Mouse (Mus musculus): ENCODE measurements around the gene Baz1a. TPM values are rescaled to one million over a fixed set of nuclear protein-coding genes. Genes with fewer than 3 reads are reported as not detected.
"Not testable (repeated sequence)": the region's sequence is repeated elsewhere in the genome, so short reads cannot be mapped to it uniquely, and the experiment has no call there.

Baz1a gene
- polyA plus RNA-seq, 1 experiment from 2014 or later: 40.3 TPM

DNA sequence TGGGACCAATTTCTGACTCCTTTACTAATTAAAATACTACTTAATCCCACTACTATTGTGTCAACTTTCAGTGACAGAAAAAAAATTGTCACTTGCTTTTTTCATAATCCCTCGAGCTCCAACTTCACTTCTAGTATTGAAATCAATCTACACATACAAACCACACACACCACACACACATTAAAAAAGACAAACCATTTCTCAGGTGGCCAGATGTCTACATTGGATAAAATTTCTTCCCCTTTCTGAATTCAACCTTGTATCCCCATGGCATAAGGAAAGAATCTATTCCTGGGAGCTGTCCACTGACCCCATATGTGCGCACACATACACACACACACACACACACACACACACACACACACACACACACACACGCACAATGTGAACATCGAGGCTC, 57.7 kb downstream of the Baz1a start:
- Histone ChIP-seq H3K4me1 (no peaks in the 10 kb centered on the region), H3K9me3 (no peaks in the 10 kb centered on the region), H3K27me3 (no peaks in the 10 kb centered on the region), H3K4me2 (replicated peaks) (no peak overlapping the region), H3K9ac (replicated peaks) (no peak overlapping the region), H3K27ac (replicated peaks) (no peak overlapping the region), H3K4me3 (no peak overlapping the region), H3K36me3 (peaks cover 18% of the 10 kb centered on the region)
- whole genome bisulfite sequencing: 90% methylated on average over 4 of the region's 4 CpGs
- no peak for ATAC-seq (ENCODE audit: low FRiP score, low read depth)

DNA sequence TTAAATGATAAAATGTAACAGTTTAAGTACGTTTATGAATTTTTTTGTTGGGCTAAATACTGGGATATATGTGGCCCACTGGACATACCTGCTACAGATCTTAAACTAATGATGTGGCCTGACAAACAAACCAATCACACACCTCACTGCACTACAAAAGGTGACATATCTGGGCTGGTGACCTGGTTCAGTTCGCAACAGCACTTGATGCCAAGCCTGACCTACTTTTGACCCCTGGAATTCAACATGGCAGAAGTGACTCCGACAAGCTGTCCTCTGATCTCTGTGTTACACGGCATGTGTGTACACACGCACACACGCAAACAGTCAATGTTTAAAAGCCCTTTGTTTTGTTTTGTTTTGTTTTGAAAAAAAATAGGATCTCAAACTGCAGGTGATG, 68.0 kb downstream of the Baz1a start:
- Histone ChIP-seq H3K27ac (replicated peaks) (no peak overlapping the region), H3K9me3 (no peaks in the 10 kb centered on the region), H3K36me3 (peaks cover 7% of the 10 kb centered on the region), H3K27me3 (no peaks in the 10 kb centered on the region), H3K9ac (replicated peaks) (no peak overlapping the region), H3K4me2 (replicated peaks) (no peak overlapping the region), H3K4me1 (no peaks in the 10 kb centered on the region), H3K4me3 (no peak overlapping the region)
- WGBS: 84% methylated on average over 6 of the region's 6 CpGs
- no peak for ATAC-seq (ENCODE audit: low FRiP score, low read depth)

DNA sequence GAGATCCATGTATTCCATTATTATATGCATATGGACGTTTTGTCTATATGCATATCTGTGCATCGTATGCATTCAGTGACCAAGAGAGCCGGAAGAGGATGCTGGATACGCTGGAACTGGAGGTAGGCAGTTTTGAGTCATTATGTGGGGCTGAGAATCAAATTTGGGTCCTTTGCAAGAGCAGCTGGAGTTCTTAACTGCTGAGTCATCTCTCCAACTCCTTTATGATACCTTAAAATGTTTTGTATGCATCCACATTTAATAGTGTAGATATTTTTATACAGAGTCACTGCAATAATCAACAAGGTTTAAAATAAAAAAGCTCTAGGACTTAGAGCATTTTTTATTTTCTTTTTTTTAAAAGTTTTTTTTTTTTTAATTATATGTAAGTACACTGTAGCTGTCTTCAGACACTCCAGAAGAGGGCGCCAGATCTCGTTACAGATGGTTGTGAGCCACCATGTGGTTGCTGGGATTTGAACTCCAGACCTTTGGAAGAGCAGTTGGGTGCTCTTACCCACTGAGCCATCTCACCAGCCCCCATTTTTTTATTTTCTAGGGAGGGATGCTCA, 71.5 kb downstream of the Baz1a start:
- 89% methylated on average over 6 of the region's 6 CpGs for WGBS
- H3K4me3 ChIP-seq; H3K9ac ChIP-seq (replicated peaks); H3K9me3 ChIP-seq; H3K4me1 ChIP-seq; ATAC-seq (ENCODE audit: low FRiP score, low read depth); H3K4me2 ChIP-seq (replicated peaks); H3K27ac ChIP-seq (replicated peaks); H3K27me3 ChIP-seq: not testable (repeated sequence)
- H3K36me3 ChIP-seq: peaks cover 35% of the 10 kb centered on the region

DNA sequence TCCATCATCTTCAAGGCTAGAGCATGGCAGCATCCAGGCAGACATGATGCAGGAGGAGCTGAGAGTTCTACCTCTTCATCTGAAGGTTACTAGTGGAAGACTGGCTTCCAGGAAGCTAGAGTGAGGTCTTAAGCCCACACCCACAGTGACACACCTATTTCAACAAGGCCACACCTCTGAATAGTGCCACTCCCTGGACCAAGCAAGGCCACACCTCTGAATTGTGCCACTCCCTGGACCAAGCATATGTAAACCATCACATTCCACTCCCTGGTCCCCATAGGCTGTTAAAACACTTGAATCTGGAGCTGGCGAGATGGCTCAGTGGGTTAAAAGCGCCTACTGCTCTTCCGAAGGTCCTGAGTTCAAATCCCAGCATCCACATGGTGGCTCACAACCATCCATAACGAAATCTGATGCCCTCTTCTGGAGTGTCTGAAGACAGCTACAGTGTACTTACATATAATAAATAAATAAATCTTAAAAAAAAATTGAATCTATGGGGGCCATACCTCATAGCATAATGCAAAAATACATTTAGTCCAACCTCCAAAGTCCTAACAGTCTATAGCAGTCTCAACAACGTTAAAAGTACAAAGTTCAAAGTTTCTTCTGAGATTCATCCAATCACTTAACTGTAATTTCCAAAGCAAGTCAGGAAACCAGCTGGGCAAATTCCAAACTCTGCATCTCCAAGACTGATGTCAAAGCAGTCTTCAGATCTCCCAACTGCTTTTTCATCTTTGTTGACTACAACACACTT, 76.4 kb downstream of the Baz1a start:
- 94% methylated on average over 5 of the region's 5 CpGs for WGBS
- H3K36me3 ChIP-seq: peaks cover 60% of the 10 kb centered on the region

DNA sequence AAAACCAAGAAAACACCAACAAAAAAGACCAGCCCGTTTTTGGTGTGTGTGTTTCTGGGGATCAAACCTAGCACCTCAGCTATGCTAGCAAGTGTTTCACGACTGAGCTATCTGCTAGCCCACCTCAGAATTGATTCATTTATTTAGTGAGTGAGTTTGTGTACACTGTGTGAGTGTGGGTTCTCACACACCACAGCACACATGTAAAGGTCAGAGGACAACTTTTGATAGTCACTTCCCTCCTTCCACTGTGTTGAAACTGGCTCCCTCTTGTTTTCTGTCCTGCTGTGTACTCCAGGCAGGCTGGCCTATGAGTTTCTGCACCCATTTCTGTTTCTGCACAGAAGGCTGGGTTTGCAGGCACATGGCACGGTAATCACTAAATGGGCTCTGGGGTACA, 103.8 kb downstream of the Baz1a start:
- H3K9me3 ChIP-seq: no peaks in the 10 kb centered on the region
- H3K4me3 ChIP-seq: no peak overlapping the region
- 95% methylated on average over 3 of the region's 3 CpGs for WGBS
- no peaks in the 10 kb centered on the region for H3K27me3 ChIP-seq
- H3K4me1 ChIP-seq: no peaks in the 10 kb centered on the region
- peaks cover 71% of the 10 kb centered on the region for H3K36me3 ChIP-seq
- no peak overlapping the region for H3K9ac ChIP-seq (replicated peaks)
- no peak for ATAC-seq (ENCODE audit: low FRiP score, low read depth)
- H3K27ac ChIP-seq (replicated peaks): no peak overlapping the region
- H3K4me2 ChIP-seq (replicated peaks): no peak overlapping the region

More for the DNA sequence above, 76.4 kb downstream of the Baz1a start:
- H3K4me1 ChIP-seq; ATAC-seq (ENCODE audit: low FRiP score, low read depth); H3K9ac ChIP-seq (replicated peaks); H3K4me2 ChIP-seq (replicated peaks); H3K27ac ChIP-seq (replicated peaks); H3K9me3 ChIP-seq; H3K27me3 ChIP-seq; H3K4me3 ChIP-seq: not testable (repeated sequence)

DNA sequence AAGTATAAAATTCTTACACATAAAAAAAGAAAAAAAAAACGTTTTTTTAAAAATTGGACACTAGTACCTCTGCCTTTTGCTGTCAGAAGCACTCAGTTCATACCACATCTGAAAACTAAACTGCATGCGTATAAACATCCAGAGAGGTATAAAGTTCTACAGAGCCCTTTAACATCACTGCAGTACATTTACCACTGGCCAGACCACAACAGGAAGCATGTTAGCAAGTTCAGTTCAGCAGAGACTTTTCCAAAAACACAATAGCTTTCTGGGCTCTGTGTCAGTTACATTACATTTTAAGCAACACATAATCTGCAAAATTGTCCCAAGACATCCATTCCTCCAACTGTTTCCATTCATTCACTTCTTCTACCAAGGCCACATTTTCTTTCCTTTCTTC, 121.6 kb downstream of the Baz1a start:
- WGBS: 81% methylated on average over 2 of the region's 2 CpGs
- not testable (repeated sequence) for H3K9me3 ChIP-seq; H3K27ac ChIP-seq (replicated peaks); H3K4me1 ChIP-seq; H3K27me3 ChIP-seq; H3K4me2 ChIP-seq (replicated peaks); ATAC-seq (ENCODE audit: low FRiP score, low read depth); H3K4me3 ChIP-seq; H3K9ac ChIP-seq (replicated peaks)
- peaks cover 28% of the 10 kb centered on the region for H3K36me3 ChIP-seq

DNA sequence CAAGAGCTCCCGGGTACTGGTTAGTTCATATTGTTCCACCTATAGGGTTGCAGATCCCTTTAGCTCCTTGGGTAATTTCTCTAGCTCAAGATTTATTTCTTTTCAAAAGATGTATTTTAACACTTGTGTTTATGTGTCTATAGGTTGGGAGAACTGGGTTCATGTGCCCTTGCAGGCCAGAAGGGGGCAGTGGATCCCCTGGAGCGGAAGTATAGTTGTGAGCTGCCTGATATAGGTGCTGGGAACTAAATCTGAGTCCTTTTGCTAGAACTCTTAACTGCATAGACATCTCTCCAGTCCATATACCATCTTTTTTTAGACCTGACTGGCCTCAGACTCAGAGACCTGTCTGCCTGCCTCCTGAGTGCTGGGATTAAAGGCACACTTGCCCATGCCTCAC, 123.7 kb downstream of the Baz1a start:
- no peaks in the 10 kb centered on the region for H3K4me1 ChIP-seq
- H3K36me3 ChIP-seq: peaks cover 13% of the 10 kb centered on the region; the same call in 1 of the 2 replicates
- H3K4me2 ChIP-seq (replicated peaks): no peak overlapping the region
- H3K9ac ChIP-seq (replicated peaks): no peak overlapping the region
- H3K4me3 ChIP-seq: no peak overlapping the region
- no peaks in the 10 kb centered on the region for H3K9me3 ChIP-seq
- no peak overlapping the region for H3K27ac ChIP-seq (replicated peaks)
- no peak for ATAC-seq (ENCODE audit: low FRiP score, low read depth)
- WGBS: 89% methylated on average over 2 of the region's 2 CpGs
- no peaks in the 10 kb centered on the region for H3K27me3 ChIP-seq

DNA sequence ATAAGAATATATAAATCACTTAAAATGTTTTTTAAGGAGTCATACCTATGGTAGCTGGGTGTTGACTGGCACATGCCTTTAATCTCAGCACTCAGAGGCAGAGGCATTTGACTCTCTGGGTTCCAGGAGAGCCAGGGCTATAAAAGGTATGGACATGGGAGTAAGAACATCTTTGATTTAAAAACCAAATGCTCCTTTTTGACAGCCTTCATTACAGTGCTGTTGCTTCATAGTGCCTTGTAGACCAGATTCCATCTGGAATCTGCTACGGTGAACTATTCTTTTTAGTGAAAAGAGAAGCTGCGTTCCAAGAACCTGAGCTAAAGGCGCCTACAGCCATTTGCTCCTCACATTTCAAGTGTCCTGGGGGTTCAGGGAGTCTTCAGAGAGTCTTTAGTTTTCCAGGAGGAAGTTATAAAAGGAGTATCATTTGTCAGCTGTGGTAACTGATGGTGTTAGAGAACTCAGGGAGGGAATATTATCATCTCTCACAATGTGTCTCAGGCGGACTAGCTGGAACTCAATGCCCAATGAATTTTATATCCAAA, 126.5 kb downstream of the Baz1a start:
- ATAC-seq (ENCODE audit: low FRiP score, low read depth): no peak
- H3K4me3 ChIP-seq: no peak overlapping the region
- no peak overlapping the region for H3K9ac ChIP-seq (replicated peaks)
- H3K4me1 ChIP-seq: no peaks in the 10 kb centered on the region
- peaks cover 9% of the 10 kb centered on the region; the same call in 1 of the 2 replicates for H3K36me3 ChIP-seq
- no peak overlapping the region for H3K27ac ChIP-seq (replicated peaks)
- H3K27me3 ChIP-seq: no peaks in the 10 kb centered on the region
- no peak overlapping the region for H3K4me2 ChIP-seq (replicated peaks)
- 92% methylated on average over 4 of the region's 4 CpGs for WGBS
- H3K9me3 ChIP-seq: no peaks in the 10 kb centered on the region

DNA sequence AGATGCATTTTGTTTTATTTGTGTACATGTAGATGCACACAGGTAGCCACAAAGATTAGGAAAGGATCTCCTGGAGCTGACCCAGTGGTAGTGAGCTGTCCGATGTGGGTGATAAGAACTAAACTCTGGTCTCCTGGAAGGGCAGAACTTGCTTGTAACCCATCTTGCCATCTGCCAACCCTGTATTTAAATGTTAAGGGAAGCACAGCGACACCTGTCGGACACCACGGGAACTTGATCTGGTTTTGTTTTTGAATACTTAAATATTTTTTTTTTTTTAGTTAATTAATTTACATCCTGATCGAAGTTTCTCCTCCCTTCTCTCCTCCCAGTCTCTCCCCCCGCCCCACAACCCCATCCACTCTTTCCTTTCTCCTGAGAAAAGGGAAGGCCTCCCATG, 134.5 kb downstream of the Baz1a start:
- Histone ChIP-seq H3K9me3 (no peaks in the 10 kb centered on the region), H3K9ac (replicated peaks) (no peak overlapping the region), H3K4me2 (replicated peaks) (no peak overlapping the region), H3K4me1 (no peaks in the 10 kb centered on the region), H3K36me3 (no peaks in the 10 kb centered on the region), H3K27ac (replicated peaks) (no peak overlapping the region), H3K4me3 (no peak overlapping the region), H3K27me3 (no peaks in the 10 kb centered on the region)
- ATAC-seq (ENCODE audit: low FRiP score, low read depth): no peak
- 10% methylated on average over 6 of the region's 6 CpGs for WGBS

DNA sequence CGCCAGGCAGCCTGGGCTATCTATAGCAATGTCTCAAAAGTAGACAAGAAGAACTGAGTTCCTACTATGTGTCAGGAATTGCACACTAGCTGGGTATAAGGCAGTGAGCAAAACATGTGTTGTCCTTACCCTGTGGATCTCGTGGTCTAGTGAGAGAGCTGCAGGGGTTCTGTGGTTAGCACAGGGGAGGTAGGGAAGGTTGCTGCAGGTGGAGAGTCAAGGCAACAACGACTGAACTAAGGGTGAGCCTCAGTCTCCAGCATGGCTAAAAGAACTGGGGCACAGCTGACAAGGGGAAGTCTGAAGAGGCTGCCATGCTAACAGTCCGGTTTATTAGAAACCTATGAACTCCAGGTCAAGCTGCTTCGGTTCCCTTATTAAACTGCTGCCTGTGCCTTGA, 134.9 kb downstream of the Baz1a start:
- Histone ChIP-seq H3K4me3 (no peak overlapping the region), H3K4me1 (no peaks in the 10 kb centered on the region), H3K36me3 (no peaks in the 10 kb centered on the region), H3K27ac (replicated peaks) (no peak overlapping the region), H3K9me3 (no peaks in the 10 kb centered on the region), H3K27me3 (no peaks in the 10 kb centered on the region), H3K4me2 (replicated peaks) (no peak overlapping the region), H3K9ac (replicated peaks) (no peak overlapping the region)
- no peak for ATAC-seq (ENCODE audit: low FRiP score, low read depth)
- 83% methylated on average over 5 of the region's 5 CpGs for WGBS

DNA sequence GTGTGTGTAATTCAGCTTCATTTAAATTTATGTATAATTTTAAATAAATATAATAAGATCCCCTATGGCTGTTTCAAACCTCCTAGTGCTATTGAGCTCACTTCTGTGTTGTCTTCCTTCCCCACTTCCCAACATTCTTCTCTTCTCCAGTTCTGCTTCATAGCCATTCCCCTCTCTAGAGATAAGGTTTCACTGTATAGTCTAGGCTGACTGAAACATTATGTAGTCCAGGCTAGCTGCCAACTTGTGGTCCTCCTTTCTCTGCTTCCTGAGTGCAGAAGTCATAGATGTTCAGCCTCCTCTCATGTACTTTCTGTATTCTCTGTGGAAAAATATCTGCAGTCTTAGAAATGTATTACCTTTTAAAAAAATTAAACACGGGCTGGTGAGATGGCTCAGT, 136.3 kb downstream of the Baz1a start:
- H3K36me3 ChIP-seq: no peaks in the 10 kb centered on the region

DNA sequence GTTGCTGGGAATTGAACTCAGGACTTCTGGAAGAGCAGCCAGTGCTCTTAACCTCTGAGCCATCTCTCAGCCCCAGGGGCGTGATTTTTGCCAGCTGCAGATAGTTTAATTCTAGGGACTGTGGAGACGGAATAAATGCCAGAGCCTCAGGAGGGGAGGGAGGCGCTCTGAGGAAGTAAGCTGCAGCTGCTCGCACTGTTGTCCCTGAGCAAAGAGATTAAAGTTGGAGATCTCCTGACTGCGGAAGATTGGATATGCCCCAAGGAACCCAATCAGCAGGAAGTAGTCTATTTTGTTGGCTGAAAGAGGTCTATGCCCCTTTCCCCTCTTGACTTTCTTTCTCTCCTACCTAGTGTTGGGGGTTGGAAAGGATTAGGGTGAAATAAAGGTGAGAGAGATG, 137.3 kb downstream of the Baz1a start:
- no peaks in the 10 kb centered on the region for H3K27me3 ChIP-seq
- no peaks in the 10 kb centered on the region for H3K36me3 ChIP-seq
- no peaks in the 10 kb centered on the region for H3K4me1 ChIP-seq
- WGBS: 21% methylated on average over 5 of the region's 5 CpGs
- no peak overlapping the region for H3K4me2 ChIP-seq (replicated peaks)
- H3K9ac ChIP-seq (replicated peaks): no peak overlapping the region
- no peak overlapping the region for H3K27ac ChIP-seq (replicated peaks)
- H3K4me3 ChIP-seq: no peak overlapping the region
- ATAC-seq (ENCODE audit: low FRiP score, low read depth): no peak
- H3K9me3 ChIP-seq: no peaks in the 10 kb centered on the region

More for the DNA sequence above, 136.3 kb downstream of the Baz1a start:
- no peak overlapping the region for H3K27ac ChIP-seq (replicated peaks)
- no peaks in the 10 kb centered on the region for H3K4me1 ChIP-seq
- 78% methylated on average over 1 of the region's 1 CpGs for WGBS
- H3K4me3 ChIP-seq: no peak overlapping the region
- no peaks in the 10 kb centered on the region for H3K27me3 ChIP-seq
- no peak for ATAC-seq (ENCODE audit: low FRiP score, low read depth)
- no peak overlapping the region for H3K4me2 ChIP-seq (replicated peaks)
- H3K9ac ChIP-seq (replicated peaks): no peak overlapping the region
- no peaks in the 10 kb centered on the region for H3K9me3 ChIP-seq
